ENCODE assay signal across 15 mouse cellular contexts in the genomic region with DNA sequence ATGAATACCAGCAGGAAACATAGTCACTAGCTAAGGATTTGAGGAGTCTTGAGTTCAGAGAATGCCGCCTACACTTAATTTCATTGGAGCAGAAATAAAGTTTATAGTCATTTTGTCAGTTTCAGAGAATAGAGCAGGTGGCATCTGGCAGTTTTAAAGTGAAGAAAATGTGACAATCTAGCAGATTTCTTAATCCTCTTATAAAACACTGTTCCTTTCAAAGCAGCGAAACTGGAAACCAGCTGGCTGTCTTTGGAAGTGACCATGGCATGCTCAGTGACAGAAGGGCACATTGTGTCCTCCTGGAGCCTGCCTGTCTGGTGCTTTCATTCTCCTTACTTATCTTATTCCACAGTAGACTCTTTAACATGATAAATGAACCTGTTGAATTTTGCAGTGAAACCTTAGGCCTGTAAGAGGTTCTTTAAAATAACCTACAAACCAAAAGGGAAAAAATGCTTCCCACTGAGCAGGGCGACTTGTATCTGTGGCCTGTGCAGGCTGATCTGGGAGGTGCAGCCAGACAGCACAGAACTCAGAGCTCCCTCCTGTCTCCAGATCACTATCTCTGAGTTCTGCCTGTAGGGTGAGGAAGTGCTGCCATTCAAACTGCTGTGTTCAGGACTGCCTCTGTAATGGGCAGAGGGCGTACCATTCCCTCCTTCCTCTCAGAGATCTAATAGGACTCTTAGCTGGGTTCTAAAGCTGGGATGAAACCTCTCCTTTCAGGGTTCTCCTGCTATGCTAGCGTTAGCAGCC.
DNase-seq lines count a peak whose midpoint lies in the region; ATAC-seq and TF ChIP-seq lines count a peak whose summit lies in the region.
"Had no signal": no experiment of that assay in that cellular context is flagged by ENCODE, and none has a peak within 500 bp of the region (broad histone marks: within the 10 kb centered on the region; RNA-seq: fewer than 3 reads in every experiment).

No protein-coding gene starts in this region.

- no peak overlapping the region for H3K9ac ChIP-seq in hindbrain, embryonic 11.5 days (ENCODE audit: low read depth, low read length)
- H3K9ac ChIP-seq in midbrain, embryonic 12.5 days (replicated peaks), result no peak overlapping the region
- no peak overlapping the region for H3K9ac ChIP-seq in midbrain, embryonic 15.5 days
- H3K9ac ChIP-seq in midbrain, postnatal 0 days (replicated peaks; ENCODE audit: low read length, poor library complexity, severe bottlenecking), result no peak overlapping the region
- H3K9ac ChIP-seq: limb, embryonic 13.5 days had no signal

- 82% methylated on average over 5 of the region's 5 CpGs for WGBS in hindbrain, embryonic 10.5 days
- 76% methylated on average over 5 of the region's 5 CpGs for WGBS in hindbrain, embryonic 11.5 days
- 36% methylated on average over 5 of the region's 5 CpGs for WGBS in midbrain, embryonic 12.5 days
- 32% methylated on average over 5 of the region's 5 CpGs for WGBS in midbrain, embryonic 15.5 days
- WGBS in forebrain, embryonic 10.5 days, result 72% methylated on average over 5 of the region's 5 CpGs
- WGBS in midbrain, postnatal 0 days, result 27% methylated on average over 5 of the region's 5 CpGs

- no peak for ATAC-seq in hindbrain, embryonic 11.5 days (ENCODE audit: low FRiP score)
- 0 out of 2 replicates have a peak, but pooled peaks have one; percentile 49 for ATAC-seq in midbrain, embryonic 12.5 days (ENCODE audit: low FRiP score, low read depth)
- ATAC-seq in midbrain, embryonic 15.5 days (replicated peaks), result no peak; the same call in 1 of the 2 replicates
- ATAC-seq in midbrain, postnatal 0 days (ENCODE audit: low FRiP score), result no peak
- ATAC-seq: CD4-positive, CD25-positive, alpha-beta regulatory T cell, adult 4 months had no signal

- no peak overlapping the region for H3K4me3 ChIP-seq in hindbrain, embryonic 10.5 days
- no peak overlapping the region for H3K4me3 ChIP-seq in hindbrain, embryonic 11.5 days (ENCODE audit: low read depth, low read length)
- no peak overlapping the region for H3K4me3 ChIP-seq in midbrain, embryonic 12.5 days
- no peak overlapping the region for H3K4me3 ChIP-seq in midbrain, embryonic 15.5 days
- H3K4me3 ChIP-seq in forebrain, embryonic 10.5 days, result no peak overlapping the region
- H3K4me3 ChIP-seq in midbrain, postnatal 0 days (ENCODE audit: low read depth, low read length), result no peak overlapping the region
- H3K4me3 ChIP-seq: limb, embryonic 13.5 days had no signal

- peaks cover 30% of the 10 kb centered on the region for H3K4me1 ChIP-seq in hindbrain, embryonic 10.5 days (replicated peaks)
- H3K4me1 ChIP-seq in hindbrain, embryonic 11.5 days (replicated peaks; ENCODE audit: control insufficient read depth, insufficient read depth, low read length), result no peaks in the 10 kb centered on the region
- H3K4me1 ChIP-seq in midbrain, embryonic 12.5 days, result peaks cover 43% of the 10 kb centered on the region
- H3K4me1 ChIP-seq in midbrain, embryonic 15.5 days, result peaks cover 13% of the 10 kb centered on the region
- H3K4me1 ChIP-seq in forebrain, embryonic 10.5 days, result peaks cover 44% of the 10 kb centered on the region
- H3K4me1 ChIP-seq in midbrain, postnatal 0 days (ENCODE audit: insufficient read depth, low read length), result 0 out of 2 replicates have a peak, but pooled peaks cover 4% of the 10 kb centered on the region

- peak overlapping the region; percentile 50; the same call in 1 of the 2 replicates for H3K27ac ChIP-seq in hindbrain, embryonic 10.5 days
- H3K27ac ChIP-seq in hindbrain, embryonic 11.5 days (ENCODE audit: low read depth, low read length), result no peak overlapping the region
- peak overlapping the region; percentile 72 for H3K27ac ChIP-seq in midbrain, embryonic 12.5 days (replicated peaks)
- no peak overlapping the region for H3K27ac ChIP-seq in midbrain, embryonic 15.5 days
- H3K27ac ChIP-seq in forebrain, embryonic 10.5 days, result peak overlapping the region; percentile 25; the same call in 1 of the 2 replicates
- no peak overlapping the region for H3K27ac ChIP-seq in midbrain, postnatal 0 days (ENCODE audit: low read depth, low read length)
- H3K27ac ChIP-seq: limb, embryonic 13.5 days; macrophage had no signal

- no peak overlapping the region for H3K4me2 ChIP-seq in hindbrain, embryonic 11.5 days (replicated peaks; ENCODE audit: low read depth, low read length)
- H3K4me2 ChIP-seq in midbrain, embryonic 12.5 days (replicated peaks), result no peak overlapping the region
- no peak overlapping the region for H3K4me2 ChIP-seq in midbrain, embryonic 15.5 days
- no peak overlapping the region for H3K4me2 ChIP-seq in midbrain, postnatal 0 days (ENCODE audit: low read depth, low read length, poor library complexity, severe bottlenecking)
- H3K4me2 ChIP-seq: limb, embryonic 13.5 days had no signal

- no peaks in the 10 kb centered on the region for H3K9me3 ChIP-seq in hindbrain, embryonic 10.5 days
- H3K9me3 ChIP-seq in hindbrain, embryonic 11.5 days (ENCODE audit: control insufficient read depth, low read length), result no peaks in the 10 kb centered on the region
- H3K9me3 ChIP-seq in midbrain, embryonic 12.5 days, result no peaks in the 10 kb centered on the region
- no peaks in the 10 kb centered on the region for H3K9me3 ChIP-seq in midbrain, embryonic 15.5 days
- H3K9me3 ChIP-seq in forebrain, embryonic 10.5 days, result no peaks in the 10 kb centered on the region
- H3K9me3 ChIP-seq in midbrain, postnatal 0 days (ENCODE audit: low read length), result no peaks in the 10 kb centered on the region
- H3K9me3 ChIP-seq: limb, embryonic 13.5 days had no signal

- 0 out of 2 replicates have a peak, but pooled peaks cover 11% of the 10 kb centered on the region for H3K36me3 ChIP-seq in hindbrain, embryonic 10.5 days
- no peaks in the 10 kb centered on the region for H3K36me3 ChIP-seq in hindbrain, embryonic 11.5 days (ENCODE audit: control insufficient read depth, insufficient read depth, low read length)
- H3K36me3 ChIP-seq in midbrain, embryonic 12.5 days, result no peaks in the 10 kb centered on the region
- no peaks in the 10 kb centered on the region for H3K36me3 ChIP-seq in midbrain, embryonic 15.5 days (replicated peaks)
- H3K36me3 ChIP-seq in forebrain, embryonic 10.5 days (replicated peaks), result peaks cover 15% of the 10 kb centered on the region
- H3K36me3 ChIP-seq in midbrain, postnatal 0 days (ENCODE audit: insufficient read depth, low read length), result no peaks in the 10 kb centered on the region
- H3K36me3 ChIP-seq: limb, embryonic 13.5 days had no signal

- TF ChIP-seq CTCF in midbrain, postnatal 0 days (IDR thresholded peaks at IDR 0.05), result no peak

- no peaks in the 10 kb centered on the region for H3K27me3 ChIP-seq in hindbrain, embryonic 10.5 days (ENCODE audit: insufficient read depth, poor library complexity, severe bottlenecking)
- H3K27me3 ChIP-seq in hindbrain, embryonic 11.5 days (ENCODE audit: control insufficient read depth, insufficient read depth, low read length), result no peaks in the 10 kb centered on the region
- no peaks in the 10 kb centered on the region for H3K27me3 ChIP-seq in midbrain, embryonic 12.5 days
- H3K27me3 ChIP-seq in midbrain, embryonic 15.5 days (replicated peaks), result no peaks in the 10 kb centered on the region
- H3K27me3 ChIP-seq in forebrain, embryonic 10.5 days (ENCODE audit: poor library complexity, severe bottlenecking), result no peaks in the 10 kb centered on the region
- H3K27me3 ChIP-seq in midbrain, postnatal 0 days (ENCODE audit: insufficient read depth, low read length), result no peaks in the 10 kb centered on the region
- H3K27me3 ChIP-seq: limb, embryonic 13.5 days had no signal

- DNase-seq in hindbrain, embryonic 10.5 days (ENCODE audit: low spot score), result no peak
- no peak for DNase-seq in hindbrain, embryonic 11.5 days (ENCODE audit: low spot score)
- no peak for DNase-seq in forebrain, embryonic 10.5 days (ENCODE audit: extremely low spot score, low spot score)
- DNase-seq in midbrain, postnatal 0 days (ENCODE audit: low spot score), result peak; percentile 26
- no peak for DNase-seq in adrenal gland, postnatal 36 days
- no peak for DNase-seq in cerebellum, postnatal 4 days (ENCODE audit: low spot score in 2 of 2)
- DNase-seq: adrenal gland, adult 8-10 months; heart, postnatal 14 days; kidney, postnatal 25 days; right cerebral cortex, adult 18-20 months had no signal

Comparison
In these comparisons a context has a peak if more than half of its experiments do, and no peak if none do; other contexts are left out.
1. H3K27ac ChIP-seq: peak in hindbrain, embryonic 10.5 days (single experiment), midbrain, embryonic 12.5 days (single experiment) and forebrain, embryonic 10.5 days (single experiment); none in hindbrain, embryonic 11.5 days (single experiment), midbrain, embryonic 15.5 days (single experiment) and midbrain, postnatal 0 days (single experiment).